Mouse (Mus musculus) kidney, adult 2 months (tissue): Measurements from ENCODE around the gene Adgrf3.
A peak's percentile ranks its signal among the peaks of the same experiment; 100 is the strongest.

Experiments used
- CTCF ChIP-seq: fragments of 200-500 bp; conservative IDR thresholded peaks from 2 replicates; pipeline ENCODE4 v1.5.1; 2011; ENCODE audit warnings: low read depth, mild to moderate bottlenecking, control low read depth, low read length, moderate library complexity, mixed read lengths; ENCODE audit not compliant: insufficient read depth, insufficient read length
- POLR2A ChIP-seq: fragments of 200-500 bp; IDR thresholded peaks from one replicate; pipeline ENCODE4 v1.6.1; 2011; ENCODE audit warnings: low read depth, low read length, control low read depth

GRCm38 (mm10) chr5:30214889-30215288 is 9.4 kb upstream of the Adgrf3 start:
- TF ChIP-seq CTCF (peak; percentile 28; the same call in 1 of the 2 replicates), POLR2A (no peak)
